Mouse (Mus musculus) natural killer cell, adult 2 months (primary cell): ENCODE data around the gene Ugt1a8.
A peak's percentile ranks its signal among the peaks of the same experiment; 100 is the strongest.
"Not testable (repeated sequence)": the region's sequence is repeated elsewhere in the genome, so short reads cannot be mapped to it uniquely, and the experiment has no call there.

Experiments
- DNase-seq, 2 experiments: peaks; one replicate each; pipeline ENCODE4 v3.0.0; 2022; ENCODE audit warnings: low spot score in 2 of 2

The Ugt1a8 gene

DNA sequence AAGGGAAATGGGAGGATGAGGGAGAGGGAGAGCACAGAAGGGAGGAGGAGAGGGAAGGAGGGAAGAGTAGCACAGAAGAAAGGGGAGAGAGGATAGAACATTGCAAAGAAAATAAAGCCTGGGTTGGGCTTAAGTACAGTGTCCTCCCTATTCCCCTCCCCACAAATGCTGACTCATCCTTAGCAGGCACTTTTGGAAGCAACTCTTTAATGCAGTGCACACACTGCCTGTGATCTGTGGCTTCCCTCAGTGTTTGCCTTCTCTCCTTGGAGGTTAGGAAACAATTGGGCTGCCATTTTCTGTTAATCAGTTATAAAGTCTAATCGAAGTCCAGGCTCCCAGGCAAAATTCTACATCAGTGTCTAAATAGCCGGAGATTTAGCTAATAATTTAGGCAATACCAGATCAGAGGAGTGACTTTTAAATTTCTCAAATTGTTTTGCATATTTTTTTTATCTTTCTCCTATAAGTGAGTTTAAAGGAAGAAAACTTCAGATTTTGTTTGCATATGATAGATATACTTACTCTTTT is 21.5 kb downstream of the Ugt1a8 start:
- DNase-seq: not testable (repeated sequence)

GRCm38 (mm10) chr1:88109604-88110003 is 22.0 kb downstream of the Ugt1a8 start:
- not testable (repeated sequence) for DNase-seq

DNA sequence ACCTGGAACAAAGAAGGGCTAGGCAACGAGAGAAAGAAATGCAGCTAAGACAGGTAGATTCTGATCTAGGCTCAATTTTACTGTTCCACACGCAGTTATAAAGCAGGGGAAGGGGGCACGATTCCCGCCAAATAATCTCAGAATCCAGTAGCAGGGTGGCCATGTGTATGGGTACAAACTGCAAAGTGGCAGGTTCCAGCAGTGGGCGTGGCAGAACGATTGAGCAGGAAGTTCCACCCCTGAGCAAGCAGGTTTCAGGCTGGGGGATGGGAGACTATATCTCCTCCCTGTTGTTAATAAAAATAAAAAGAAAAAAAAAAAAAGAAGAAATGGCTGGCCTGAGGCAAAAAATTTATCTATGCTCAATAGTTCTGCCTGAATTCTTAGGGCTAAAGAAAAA is 25.2 kb downstream of the Ugt1a8 start:
- DNase-seq: not testable (repeated sequence)

DNA sequence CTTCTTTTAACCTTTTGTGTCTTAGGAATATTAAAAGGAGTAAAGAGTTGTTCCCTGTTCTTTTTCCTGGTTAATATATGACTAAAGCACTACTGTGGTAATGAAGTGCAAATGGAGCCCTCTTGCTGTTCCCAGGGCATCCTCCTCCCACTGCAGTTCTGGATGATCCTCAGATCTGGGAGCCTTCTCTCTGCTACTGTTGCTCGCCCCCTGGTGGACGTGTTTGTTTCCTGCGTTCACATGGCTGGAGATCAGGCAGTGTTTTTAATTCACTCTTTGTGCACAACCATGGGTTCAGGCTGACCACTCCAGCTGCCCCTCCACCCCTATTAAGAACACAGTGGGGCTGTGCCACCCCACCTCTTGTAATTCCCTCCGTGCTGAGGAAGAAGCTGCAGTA is 32.9 kb downstream of the Ugt1a8 start:
- peak in 1 of 2 experiments; percentile 3 for DNase-seq

GRCm38 (mm10) chr1:88121521-88121920 is 33.9 kb downstream of the Ugt1a8 start:
- not testable (repeated sequence) for DNase-seq

DNA sequence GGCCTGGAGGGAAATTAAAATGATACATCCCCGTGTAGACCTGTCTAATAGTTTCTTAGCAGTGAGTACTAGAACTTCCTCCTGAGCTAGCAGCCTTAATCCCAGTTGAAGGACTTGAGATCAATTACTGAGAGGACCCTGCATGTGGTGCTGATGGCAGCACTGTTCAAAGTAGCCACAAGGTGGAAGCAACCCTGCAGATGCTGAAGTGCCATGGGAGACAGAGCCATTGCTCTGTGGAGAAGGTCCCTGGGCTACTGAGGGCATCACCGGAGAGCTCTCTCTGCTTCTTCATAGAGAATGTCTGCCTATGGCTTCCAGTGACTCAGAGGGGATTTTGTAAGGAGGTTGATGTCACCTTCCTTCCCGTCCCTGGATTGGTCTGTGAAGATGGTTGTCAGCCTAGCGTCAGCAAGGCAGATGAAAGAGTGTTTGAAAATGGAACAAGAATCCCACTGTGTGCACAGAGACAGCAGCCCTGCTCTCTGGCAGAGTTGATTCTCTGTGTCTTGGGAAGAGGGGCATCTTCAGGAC is 38.3 kb downstream of the Ugt1a8 start:
- not testable (repeated sequence) for DNase-seq

GRCm38 (mm10) chr1:88129091-88129490 is 41.5 kb downstream of the Ugt1a8 start:
- DNase-seq: not testable (repeated sequence)

- DNase-seq: not testable (repeated sequence)
Measured at GRCm38 (mm10) chr1:88130223-88130622, 42.6 kb downstream of the Ugt1a8 start.

DNA sequence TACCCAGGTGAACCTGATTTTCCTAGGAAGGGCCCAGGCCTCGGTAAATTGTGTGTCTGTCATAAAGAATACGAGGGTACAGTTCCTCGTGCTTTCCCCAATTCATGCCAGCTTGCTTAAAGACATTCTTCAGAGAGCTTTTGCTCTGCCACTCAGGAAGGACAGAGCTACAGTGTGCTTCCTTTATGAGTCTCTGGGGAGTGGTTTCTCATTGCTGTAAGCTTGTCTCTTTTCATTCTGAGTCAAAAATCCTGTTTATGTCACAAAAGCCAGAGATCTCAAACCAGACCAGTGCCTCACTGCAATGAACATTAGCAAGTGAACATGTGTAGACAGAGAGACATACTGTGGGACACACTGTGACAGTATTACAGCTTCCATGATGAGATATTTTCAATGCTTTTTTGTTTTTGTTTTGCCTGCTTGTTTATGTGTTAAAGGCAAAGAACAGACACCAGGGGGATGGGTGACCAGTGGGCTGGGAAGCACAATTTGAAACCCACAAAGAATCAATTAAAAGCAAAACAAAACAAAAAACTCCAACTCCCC is 46.4 kb downstream of the Ugt1a8 start:
- DNase-seq: no peak

- not testable (repeated sequence) for DNase-seq
Measured at GRCm38 (mm10) chr1:88134457-88135011, 46.9 kb downstream of the Ugt1a8 start, which contains the start of gene Ugt1a6a. TSS of gene Ugt1a6a (plus strand) at chr1:88134809.

DNA sequence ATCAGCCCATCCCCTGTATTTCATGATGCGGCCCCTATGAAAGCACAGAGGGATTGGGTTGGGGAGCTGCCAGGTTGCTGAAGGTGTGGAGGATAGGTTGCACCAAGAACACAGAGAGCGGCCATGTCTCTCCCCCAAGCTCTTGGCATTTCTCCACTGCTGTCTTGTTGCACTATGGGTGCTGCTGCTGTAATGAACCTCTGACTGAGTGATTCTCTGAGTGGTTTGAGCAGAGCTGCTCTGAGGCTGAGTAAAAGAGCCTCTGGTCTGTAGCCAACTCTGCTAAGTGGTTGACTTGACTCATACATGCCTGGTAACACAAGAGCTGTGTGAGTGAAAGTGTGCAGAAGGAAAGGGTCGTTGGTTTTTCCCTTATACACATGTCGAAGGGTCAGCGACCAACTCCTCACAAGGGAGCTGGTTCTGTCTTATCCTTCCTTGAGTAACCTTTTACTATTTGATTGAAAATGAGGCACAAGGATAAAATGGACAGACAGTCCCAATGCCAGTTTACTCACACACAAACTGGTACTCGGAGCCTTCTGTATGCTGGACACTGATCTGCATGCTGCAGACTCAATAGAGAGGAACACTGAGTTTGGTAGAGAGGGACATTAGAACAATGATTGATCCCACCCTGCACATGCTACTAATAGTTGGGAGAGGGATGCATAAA is 47.8 kb downstream of the Ugt1a8 start:
- not testable (repeated sequence) for DNase-seq

DNA sequence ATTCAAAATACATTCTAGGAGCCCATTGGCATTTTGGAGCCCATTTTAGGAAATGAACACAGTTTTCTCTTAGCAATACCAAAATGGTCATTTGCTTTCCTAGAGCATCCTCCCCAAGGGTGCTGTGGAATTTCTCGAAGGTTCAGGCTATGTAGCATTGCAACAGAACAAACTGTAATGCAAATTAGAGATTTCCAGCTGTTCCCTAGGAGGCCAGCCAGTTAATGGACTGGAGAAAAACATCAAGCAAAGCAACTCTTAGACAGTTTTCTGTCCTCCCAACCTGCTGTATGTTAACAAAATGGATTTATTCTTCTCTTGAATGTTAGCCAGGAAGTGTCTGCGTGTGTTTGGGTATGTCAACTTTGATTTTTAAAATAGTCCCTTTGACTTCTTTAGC is 49.0 kb downstream of the Ugt1a8 start:
- DNase-seq: no peak

DNA sequence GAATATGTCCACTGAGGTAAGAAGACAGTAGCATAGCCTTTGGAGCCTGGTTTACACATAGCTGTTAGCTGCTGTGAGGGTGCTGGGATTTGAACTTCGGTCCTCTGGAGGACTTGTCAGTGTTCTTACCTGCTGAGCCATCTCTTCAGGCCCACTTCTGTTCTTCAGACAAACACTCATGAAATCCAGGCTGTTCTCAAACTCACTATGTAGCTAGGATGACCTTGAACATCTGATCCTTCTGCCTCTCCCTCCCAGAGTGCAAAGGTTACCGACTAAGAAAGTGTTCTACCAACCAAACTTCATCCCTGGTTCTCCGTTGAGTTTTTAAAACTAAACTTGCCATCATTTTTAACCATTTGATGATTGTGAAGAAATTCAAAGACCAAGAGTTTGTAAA is 49.7 kb downstream of the Ugt1a8 start:
- no peak for DNase-seq

- no peak for DNase-seq
Measured at GRCm38 (mm10) chr1:88138145-88138544, 50.5 kb downstream of the Ugt1a8 start.

DNA sequence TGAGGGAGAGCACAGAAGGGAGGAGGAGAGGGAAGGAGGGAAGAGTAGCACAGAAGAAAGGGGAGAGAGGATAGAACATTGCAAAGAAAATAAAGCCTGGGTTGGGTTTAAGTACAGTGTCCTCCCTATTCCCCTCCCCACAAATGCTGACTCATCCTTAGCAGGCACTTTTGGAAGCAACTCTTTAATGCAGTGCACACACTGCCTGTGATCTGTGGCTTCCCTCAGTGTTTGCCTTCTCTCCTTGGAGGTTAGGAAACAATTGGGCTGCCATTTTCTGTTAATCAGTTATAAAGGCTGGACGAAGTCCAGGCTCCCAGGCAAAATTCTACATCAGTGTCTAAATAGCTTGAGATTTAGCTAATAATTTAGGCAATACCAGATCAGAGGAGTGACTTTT is 52.9 kb downstream of the Ugt1a8 start:
- DNase-seq: not testable (repeated sequence)

GRCm38 (mm10) chr1:88143966-88144675 is 56.5 kb downstream of the Ugt1a8 start:
- peak; percentile 7 to 19 for DNase-seq

GRCm38 (mm10) chr1:88145278-88145677 is 57.7 kb downstream of the Ugt1a8 start:
- DNase-seq: not testable (repeated sequence)

DNA sequence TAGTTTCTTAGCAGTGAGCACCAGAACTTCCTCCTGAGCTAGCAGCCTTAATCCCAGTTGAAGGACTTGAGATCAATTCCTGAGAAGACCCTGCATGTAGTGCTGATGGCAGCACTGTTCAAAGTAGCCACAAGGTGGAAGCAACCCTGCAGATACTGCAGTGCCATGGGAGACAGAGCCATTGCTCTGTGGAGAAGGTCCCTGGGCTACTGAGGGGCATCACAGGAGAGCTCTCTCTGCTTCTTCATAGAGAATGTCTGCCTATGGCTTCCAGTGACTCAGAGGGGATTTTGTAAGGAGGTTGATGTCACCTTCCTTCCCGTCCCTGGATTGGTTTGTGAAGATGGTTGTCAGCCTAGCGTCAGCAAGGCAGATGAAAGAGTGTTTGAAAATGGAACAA is 62.5 kb downstream of the Ugt1a8 start:
- not testable (repeated sequence) for DNase-seq

DNA sequence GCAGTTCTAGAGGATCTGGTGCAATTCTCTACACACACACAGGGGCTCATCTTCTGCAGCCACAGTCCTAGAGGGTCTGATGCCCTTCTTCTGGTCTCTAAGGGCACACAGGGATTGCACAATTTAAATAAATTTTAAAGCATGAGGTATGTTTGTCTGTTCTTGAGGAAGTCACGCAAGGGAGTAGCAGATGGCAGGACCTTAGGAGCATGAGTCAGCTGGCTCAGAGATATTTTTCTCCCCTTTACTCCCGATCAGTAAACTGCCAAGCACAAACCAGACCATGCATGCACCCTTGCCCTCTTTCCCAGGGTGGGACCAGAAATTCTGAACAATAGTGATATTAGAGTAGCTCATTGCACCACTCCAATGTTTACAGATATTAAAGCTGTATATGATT is 70.8 kb downstream of the Ugt1a8 start:
- no peak for DNase-seq

DNA sequence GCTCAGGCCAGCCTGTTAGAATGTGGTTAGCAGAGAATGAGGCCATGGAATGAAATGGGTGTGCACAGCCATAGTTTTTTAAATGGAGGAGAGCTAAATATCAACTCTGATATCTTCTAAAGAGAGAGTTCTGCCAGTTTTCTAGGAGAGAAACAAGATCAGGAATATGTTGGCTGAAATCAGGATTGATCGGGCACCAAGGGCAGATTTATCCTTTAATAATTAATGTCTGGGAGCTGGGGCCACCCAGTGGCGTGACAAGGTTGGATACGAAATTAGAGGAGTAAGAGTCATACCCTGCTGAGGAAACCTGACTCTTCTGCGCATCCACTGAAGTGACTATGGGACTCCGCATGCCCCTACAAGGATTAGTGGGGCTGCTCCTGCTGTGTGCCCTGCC is 78.1 kb downstream of the Ugt1a8 start, which contains the start of gene Ugt1a5:
Gene Ugt1a5 (plus strand): TSS at position 302 of the 400 bp plus-strand sequence.
- DNase-seq: no peak

GRCm38 (mm10) chr1:88172190-88172589 is 84.6 kb downstream of the Ugt1a8 start:
- not testable (repeated sequence) for DNase-seq

DNA sequence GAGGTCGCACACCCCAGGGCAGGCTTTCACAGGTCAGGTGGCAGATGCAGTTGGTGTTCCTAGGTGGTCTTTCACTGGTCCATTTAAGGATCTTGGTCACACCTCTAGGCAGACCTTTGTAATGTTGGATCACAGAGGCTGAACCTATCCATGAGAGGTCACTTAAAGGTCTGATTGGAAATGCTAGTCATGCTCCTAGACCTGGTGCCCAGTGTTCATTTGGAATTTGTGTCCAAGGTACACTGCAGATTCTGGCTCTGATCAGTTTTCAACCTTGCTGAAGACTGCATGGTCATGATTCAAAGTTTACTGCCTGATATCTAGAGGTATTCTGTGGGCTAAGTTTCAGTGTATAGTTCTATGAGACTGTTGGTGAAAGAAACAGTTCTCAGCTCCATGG is 92.0 kb downstream of the Ugt1a8 start:
- no peak for DNase-seq
